Mouse (Mus musculus) liver, embryonic 18 days (tissue): Measurements from ENCODE around the gene Gm11983. TPM values are rescaled to one million over a fixed set of nuclear protein-coding genes. Genes with fewer than 3 reads are reported as not detected.

Source experiments
- polyA plus RNA-seq: library from polyadenylated mRNA; depleted of rRNA; stranded (reverse); fragments of >200 nt; gene quantifications from 2 replicates; pipeline ENCODE4 v1.2.3, GENCODE M21; 2012; rRNA removed

The Gm11983 gene
- not detected in 2 replicates for polyA plus RNA-seq

DNA sequence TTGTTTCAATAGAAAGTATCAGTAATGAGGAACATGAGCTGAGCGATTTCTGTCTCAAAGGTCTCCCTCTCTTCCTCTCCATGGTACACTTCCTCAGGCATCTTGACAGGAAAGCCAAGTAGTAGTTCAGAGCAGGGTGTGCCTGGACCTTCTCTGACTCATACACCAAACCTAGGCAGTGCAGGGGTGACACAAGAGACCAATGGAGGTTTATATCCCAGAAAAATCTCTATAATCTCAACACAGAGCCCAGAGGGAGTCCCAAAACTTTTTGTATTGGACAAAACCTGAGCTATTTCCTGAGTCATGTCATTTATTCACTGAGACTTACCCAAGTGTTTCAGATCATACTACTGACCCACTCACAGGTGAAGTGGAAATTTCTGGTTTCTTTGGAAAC, at the start of gene Gm11983:
TSS of gene Gm11983 (minus strand) at position 101 of the 400 bp plus-strand sequence.

Other genes starting within 250 kb of the Gm11983 start
- 0.67 and 0.74 TPM in 2 replicates for gene Nacad, start 231.6 kb downstream of the Gm11983 start, polyA plus RNA-seq
- gene Tbrg4, start 211.6 kb downstream of the Gm11983 start, polyA plus RNA-seq: 37.3 and 45.5 TPM in 2 replicates
- gene Wap, start 199.0 kb downstream of the Gm11983 start, polyA plus RNA-seq: not detected in 2 replicates
- gene Ramp3, start 179.1 kb downstream of the Gm11983 start, polyA plus RNA-seq: 0.08 and 0.23 TPM in 2 replicates
- 0.70 and 0.71 TPM in 2 replicates for gene Adcy1, start 225.8 kb upstream of the Gm11983 start, polyA plus RNA-seq